Mouse (Mus musculus) ovary, adult 18-20 months (tissue): Measurements from ENCODE around the gene Ankdd1a.

Experiments
- DNase-seq: peaks from one replicate; pipeline ENCODE4 v3.0.0; 2022; ENCODE audit warnings: low spot score, mixed read lengths

The Ankdd1a gene

DNA sequence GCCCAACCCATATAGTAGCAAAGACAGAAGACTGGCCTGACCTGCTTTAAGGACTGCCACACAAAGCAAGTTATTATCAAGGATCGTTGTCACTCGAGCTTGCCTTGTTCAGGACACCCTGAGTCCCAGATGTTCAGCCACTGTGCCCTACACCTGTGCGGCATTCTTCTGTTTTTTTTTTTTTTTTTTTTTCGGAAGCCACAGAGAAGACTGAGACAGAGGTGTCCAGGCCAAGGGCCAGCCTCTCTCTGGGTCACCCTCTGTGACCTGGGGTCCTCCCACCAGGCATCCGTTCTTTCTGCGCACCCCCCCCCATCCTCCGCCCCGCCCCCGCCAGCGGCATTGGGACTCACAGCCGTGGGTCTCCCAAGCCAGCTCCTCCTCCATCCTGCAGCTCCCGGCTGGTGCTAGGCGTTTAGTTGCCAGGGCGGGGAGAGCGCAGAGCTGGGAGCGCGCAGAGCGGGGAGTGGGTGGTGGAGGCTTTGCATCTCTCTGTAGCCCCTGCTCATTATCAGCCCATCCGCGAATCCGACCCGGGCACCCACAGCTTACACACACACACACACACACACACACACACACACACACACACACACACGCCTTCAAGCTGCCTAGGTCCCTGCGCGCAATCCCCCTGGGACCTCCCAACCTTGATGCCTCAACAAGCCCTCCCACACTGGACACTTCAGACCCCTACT, at the start of gene Ankdd1a:
TSS of gene Ankdd1a (minus strand) at position 387 of the 698 bp plus-strand sequence.
- DNase-seq = no peak

DNA sequence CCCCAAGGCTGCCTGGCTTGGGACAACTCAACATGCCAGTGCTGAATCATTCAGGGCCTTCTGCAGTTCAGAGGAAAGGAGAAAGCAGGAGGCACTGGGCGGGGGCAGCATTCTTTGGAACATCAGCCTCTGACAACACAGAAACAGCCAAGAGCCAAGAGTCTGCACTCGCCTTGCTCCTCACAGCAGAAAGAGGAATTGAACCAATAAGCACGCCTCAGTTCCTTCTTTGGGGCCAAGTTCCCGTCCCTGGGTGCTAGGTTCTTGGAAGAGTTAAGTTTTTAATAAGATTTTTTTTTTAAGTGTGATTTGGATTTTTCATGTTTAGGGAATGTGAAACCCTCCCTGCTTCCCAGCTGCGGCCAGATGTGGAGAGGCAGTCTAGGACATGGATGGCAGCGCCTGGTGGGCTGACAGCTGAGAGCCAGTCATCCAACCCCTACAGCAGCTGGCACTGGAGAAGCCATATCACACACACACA, 49.5 kb upstream of the Ankdd1a start:
- no peak for DNase-seq

DNA sequence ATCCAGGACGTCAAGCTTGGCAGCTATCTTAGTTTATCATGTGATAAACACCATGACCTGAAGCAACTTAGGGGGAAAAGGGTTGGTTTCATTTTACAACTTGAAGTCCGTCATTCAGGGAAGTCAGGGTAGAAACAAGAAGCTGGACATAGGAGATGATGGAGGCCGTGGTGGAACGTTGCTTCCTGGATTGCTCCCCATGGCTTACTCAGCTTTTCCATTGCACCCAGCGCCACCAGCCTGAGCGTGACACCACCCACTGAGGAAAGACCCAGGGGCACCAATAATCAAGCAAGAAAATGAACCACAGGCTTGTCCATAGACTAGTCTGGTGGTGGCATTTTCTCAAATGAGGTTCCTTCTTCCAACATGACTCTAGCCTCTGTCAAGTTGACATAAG, 48.8 kb upstream of the Ankdd1a start:
- no peak for DNase-seq

DNA sequence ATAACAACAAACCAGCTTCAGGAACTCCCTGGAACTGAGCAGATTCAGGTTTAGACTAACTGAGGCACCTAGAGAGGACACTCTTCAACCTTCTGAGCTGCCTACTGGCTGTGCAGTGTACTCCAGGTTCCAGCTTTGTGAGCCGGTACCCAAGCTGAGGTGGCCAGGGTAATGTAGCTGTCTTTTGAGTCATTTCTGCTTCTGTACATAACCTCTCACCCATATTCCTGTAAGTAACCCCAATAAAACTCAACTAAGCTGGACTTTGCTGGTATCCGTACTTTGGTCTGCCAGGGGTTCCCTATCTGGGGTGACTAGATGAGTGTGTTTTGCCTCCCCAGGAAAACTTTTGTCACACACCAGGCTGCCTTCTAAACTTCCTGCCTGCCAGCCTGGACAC, 44.7 kb upstream of the Ankdd1a start:
- no peak for DNase-seq

DNA sequence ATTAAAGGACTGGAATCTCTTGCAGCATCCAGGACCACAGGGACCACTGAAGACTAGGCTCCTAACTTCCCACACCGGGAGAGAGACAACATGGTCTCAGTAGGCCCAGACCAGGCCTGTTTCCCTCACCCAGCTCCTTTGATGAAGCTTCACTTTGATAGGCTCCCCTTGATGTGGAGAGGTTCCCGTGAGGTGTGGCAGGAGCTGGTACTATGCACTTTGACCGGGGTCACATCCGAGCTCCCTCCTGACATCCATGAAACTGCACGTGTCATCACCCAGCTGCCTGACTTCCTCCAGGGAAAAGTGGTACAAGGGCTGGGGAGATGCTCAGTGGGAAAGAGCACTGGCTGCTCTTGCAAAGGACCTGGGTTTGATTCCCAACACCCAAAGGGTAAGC, 43.1 kb upstream of the Ankdd1a start:
- no peak for DNase-seq

DNA sequence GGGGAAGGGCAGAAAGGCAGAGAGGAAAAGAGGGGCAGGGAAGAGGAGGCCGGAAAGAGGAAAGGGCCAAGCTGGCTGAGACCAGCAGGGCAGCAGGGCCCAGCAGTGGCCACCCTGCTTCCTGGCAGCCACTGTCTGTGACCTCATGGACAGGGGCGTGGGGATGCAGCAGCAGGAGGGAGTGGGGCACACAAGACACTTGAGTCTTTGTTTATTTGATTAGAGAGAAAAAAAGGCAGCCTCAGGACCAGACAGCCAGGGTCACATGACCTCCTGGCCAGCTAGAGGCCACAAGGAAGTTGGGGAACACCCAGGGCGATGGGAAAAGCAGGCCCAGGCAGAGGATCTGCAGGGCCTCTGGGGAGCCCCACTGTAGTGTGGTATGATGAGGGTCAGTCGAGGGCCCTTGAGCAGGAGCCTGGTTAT, 42.1 kb upstream of the Ankdd1a start:
- no peak for DNase-seq

DNA sequence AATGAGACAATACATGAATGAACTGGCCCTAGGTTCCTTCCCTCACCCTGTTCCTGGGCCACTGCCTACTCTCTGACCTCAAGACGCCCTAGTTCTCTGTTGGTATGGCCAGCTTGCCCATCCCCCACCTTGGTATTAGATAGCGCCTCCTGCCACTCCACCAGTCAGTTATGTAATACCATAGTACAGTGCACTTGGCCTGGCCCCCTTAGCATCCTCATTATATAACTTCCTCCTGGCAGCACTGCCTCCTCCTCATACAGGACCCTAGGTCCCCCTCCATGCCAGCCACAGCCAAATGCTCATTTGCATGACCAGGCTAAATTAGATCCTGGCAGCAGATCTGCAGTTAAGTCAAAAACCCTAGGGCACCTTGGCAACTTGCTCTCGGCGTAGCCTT, 41.0 kb upstream of the Ankdd1a start:
- DNase-seq = no peak

DNA sequence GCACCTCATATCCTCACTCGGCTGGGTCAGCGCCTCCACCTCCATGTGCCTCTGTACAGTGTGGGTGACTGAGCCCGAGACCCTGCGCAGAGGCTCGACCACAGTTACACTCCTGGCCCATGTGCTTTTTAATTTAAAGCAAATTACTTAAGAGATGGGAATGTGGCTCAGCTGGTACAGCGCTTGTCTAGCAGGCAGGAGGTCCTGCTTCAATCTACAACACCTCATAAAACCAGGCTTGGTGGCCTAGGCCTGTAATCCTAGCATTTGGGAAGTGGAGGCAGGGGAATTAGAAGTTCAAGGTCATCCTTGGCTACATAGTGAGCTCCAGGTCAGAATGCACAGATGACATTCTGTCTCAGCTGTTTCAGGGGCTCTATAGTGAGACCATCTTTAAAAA, 38.8 kb upstream of the Ankdd1a start:
- DNase-seq = no peak

DNA sequence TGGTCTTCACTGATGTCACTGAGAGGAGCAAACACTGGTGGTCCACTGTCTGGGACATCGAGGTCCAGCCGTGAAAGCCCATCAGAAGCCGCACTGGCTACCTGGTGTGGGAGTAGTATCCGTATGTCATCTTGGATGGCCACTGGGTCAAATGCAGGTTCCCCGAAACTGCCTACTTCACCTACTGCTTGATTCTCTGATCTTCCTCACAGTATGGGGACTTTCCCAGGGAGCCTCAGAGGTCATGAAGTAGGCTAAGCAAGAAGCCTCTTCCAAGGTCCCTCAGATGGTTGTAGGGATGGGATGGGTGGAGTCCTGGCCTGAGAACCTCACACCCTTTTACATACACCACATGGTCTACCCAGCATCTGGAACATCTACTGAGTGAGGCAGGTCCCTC, 37.0 kb upstream of the Ankdd1a start:
- no peak for DNase-seq

DNA sequence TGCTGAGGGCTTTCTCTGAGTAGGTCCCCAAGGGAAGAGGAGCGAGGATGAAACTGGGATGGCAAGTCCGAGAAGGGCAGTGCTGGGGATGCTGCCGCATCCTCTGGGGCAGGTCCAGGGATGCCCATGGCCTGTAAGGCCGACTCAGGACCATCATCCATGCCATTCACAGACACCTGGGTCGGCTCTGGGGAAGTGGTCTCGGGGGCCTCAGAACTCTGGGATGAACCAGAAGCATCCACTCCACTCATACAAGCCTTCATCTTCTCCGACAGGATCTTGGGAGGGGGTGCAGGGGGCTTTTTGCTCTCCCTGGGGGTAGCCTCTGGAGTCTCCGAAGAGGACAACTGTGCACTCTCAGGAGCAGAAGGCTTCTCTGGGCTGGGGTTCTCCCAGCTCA, 36.4 kb upstream of the Ankdd1a start:
- no peak for DNase-seq

DNA sequence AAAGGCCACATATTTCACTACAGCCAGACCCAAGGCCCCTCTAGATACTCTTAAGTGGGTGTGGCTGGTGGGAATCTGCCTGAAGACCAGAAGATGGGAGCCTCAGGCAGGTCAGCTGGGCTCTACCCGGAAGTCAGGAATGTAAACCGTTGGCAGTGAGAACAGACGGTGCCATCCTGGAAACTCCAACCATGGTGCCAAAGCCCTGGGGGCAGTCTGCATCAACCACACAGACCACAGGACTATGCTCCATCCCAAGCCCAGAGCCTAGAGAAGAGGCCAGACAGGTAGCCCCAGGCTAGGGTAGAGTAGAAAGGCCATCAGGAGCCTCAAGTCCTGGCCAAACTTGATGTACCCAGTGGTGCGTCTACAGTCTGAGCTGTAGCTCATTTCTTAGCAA, 35.6 kb upstream of the Ankdd1a start:
- no peak for DNase-seq

DNA sequence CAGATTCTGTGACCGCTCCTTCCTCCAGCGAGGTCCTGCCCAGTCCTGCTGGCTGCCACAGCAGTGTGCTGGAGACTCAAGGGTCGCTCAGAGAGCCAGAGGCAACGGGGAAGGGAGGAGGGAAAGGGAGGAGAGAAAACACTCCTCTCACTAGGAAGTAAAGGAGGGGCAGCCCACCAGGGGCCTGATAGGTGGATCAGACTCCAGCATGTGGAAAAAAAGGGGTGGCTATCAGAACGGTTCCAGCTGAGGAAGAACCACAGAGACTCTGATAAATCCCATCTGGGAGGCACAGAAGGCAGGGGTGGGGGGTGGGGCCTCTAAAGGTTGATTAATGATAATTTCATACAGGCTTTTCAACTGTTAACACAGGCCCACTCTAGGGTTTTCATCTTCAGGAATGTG, 35.0 kb upstream of the Ankdd1a start:
- no peak for DNase-seq

DNA sequence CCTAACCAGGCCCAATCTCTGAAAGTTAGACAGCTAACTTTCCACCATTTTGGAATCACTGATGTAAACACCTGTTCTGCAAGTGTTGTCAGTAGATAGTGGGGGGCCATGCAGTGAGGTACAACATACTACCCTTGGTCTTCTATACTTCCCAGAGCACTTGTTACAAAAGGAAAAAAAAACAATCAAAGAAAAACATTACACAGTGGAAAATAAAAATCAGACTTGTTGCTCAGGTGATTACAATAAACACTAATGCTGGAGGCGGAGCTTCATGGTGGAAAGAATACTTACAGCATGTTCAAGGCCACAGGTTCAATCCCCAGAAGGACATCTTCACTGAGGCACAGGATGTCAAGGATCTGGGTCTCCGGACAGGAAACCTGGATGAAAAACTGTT, 32.7 kb upstream of the Ankdd1a start:
- no peak for DNase-seq

DNA sequence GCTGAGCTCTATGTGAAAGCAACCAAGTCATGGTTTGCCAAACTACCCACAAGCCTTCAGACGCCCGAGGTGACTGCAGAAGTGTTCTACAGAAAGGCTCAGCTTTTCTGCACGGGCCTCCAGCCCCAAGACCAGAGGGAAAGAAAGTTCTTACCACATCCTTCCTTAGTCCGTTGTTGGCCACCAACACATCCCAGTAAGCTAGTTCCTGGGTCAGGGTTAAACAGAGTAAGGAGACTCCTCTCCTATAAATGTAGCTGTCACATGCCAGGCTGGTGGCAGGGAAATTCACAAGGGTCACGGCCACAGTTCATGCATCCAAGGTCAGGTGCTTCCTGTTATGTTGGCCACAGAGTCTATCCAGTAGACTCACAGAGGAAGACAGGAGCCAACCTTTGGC, 32.1 kb upstream of the Ankdd1a start:
- DNase-seq = no peak

DNA sequence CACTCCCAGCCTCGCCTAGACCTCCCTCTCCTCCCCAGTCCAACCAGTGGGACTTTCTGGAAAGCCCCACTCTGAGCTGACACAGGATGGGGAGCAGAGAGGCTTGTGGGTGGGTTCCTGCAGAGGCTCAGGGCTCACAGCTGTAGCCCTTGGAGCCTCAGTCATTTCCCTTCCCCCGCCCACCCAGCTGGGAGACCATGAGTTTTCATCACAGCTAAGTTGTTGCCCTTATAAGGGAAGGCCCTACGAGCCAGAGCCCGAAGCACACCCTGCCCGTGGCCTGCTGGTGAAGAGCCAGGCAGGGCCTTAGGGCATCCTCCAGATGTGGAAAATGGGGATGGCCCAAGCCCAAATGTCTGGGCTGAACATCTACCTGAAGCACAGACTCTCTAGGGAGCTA, 31.0 kb upstream of the Ankdd1a start:
- DNase-seq = peak; percentile 74

DNA sequence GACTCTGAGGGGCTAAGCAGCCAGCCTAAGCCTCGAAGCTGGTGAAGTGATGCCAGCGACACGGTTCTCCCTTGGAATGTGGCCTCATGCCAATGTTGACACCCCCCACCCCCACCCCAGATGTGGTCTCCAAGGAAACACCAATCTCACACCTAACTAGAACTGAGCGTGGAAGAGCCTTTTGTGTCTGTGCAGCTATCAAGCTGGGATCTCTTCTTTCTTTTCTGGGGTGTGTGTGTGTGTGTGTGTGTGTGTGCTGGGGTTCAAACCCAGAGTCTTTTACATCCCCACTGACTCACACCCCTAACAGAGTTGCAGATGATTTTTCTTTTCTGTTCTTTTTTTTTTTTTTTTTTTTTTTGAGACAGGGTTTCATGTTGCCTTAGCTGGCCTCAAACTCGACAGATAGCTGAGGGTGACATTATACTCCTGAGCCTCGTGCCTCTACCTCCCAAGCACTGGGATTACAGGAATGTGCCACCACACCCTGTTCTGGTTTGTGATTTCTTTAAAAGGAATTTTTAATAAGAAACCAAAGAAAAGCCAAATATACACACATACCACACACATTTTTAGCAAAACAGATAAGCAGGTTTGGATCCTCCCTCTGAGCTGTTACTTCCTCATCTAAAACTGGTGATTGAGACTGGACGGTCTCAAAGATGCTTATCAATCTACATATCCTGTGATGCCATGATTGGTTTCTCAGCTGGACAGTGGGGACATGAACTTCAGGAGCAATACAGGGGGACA, 30.3 kb upstream of the Ankdd1a start:
- DNase-seq = no peak

DNA sequence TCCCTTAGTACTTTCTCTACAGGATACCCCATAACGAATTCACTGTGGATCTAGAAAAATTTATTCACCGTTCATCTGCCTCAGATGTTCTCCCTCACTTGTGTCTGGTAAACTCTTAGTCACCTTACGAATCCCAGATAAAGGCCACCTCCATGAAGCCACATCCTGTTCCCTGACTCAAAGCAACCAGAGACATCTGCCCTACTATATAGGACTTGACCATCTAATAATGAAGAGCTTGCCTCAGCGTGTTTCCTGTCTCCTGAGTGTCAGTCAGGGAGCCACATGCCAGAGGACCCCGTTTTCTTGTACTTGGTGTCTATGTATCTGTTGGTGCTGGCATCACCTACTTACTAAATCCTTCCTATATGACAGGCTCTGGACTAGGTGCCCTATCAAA, 29.6 kb upstream of the Ankdd1a start:
- no peak for DNase-seq

DNA sequence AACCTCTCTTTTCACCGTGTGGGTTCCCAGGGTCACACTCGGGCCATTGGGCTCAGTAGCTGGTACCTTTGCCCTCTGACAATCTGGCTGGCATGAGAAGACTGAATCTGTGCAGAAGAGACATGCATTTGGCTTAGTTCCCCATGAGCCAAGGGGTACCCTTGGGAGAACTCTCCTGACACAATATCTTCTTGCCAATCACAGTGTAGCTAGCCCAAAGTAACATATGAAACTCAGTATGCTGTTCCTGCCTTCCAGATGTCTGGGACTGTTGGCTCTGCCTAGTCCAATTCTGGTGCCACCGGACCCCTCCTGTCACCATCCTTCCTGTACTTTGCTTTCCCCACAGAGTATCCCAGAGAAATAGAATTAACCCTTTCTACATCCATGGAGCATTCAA, 29.1 kb upstream of the Ankdd1a start:
- DNase-seq = no peak

DNA sequence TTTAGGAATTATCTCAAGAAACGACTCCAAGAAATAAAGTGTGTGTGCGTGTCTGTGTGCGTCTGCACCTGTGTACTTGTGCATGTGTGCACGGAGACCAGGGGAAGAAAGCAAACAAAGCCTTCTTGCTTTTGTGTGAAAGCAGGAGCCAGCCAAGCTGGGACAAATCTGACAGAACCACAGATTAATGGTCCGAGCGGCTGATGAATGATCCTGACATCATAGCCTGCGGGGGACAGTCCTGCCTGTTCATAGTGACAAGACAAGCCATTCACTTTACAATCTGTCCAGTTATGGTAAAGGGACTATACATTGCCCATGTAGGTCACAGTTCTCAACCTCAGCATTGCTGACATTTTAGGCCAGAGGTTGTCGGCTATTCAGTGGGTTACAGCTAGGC, 28.3 kb upstream of the Ankdd1a start:
- DNase-seq = no peak

DNA sequence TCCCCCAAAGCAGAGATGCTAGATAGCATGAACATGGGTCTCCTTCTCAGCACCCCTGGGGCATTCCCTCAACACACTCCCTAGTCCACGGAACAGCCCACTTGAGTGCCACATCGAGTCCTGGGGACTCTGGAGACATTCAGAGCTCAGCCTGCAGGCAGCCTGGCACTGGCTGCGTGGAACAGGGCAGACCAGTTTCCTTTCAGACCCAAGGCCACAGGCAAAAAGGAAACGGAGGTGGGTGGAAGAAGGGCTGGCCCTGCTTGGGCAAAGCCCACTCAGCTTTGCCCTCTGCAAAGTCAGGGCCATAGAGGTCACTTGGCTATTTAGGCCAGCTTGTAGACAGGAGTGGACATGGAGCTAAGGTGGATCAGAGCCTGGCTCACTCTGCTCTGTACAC, 27.9 kb upstream of the Ankdd1a start:
- DNase-seq = no peak

DNA sequence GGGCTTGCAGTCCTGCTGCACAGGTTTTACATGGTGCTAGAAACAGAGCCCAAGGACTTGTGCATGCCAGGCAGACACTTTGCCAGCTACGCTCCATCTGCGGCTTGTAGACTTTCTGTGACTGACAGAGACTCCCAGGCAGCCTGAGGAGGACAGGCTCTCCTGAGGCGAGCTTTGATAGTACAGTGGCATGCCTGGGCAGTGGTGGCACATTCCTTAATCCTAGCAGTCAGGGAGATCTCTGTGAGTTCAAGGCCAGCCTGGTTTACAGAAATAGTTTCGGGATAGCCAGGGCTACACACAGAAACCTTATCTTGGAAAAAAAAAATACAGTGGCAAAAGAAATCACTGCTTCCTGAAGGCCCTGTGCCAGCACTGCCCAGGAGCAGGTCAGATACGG, 27.1 kb upstream of the Ankdd1a start:
- DNase-seq = no peak

DNA sequence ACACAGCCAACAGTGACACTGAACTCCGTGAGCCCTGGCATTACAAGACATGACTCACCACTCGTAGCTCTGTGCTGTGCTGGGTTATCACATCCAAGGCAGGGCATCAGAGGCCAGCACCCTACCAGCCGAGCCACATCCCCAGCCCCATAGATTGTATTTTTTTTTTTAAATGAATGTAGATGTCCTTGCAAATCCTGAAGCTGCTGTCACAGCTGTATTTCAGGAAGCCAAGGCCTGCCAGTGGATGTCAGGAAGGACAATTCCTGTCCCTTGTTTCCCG, 26.4 kb upstream of the Ankdd1a start:
- DNase-seq = peak; percentile 69

DNA sequence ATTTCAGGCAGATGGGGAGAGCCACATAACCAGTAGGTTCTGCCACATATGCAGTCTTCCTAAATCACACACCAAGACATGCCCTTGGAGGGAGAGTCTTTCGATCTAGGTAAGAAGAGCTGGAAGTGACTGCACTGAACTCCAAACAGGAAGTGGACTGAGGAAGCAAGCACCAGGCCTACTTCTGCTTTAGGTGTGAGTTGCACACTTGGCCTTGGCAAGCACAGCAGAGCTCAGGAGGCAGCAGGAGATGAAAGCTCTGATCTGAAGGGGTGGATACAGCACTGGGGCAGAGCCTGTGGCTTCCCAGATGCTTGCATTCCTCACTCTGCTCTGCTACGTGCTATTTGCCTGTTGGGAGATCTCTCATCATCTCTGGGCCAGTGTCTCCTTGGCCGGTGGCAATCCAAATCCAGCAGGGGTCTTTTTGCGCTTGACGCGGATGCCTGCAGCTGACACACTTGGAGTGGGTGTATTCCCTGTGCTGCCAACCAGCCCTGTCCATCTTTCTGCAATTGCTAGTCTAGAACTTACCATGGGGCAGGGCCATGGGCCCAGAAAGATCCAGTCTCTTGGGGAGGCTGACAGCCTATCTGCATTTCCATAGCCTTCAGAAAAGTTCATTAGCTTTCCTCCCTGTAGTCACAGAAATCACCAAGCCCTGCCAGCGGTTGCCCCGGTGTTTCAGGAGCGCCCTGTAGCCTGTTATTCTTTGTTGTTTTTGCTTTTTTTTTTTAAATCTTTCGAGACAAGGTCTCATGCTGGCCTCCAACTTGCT, 25.8 kb upstream of the Ankdd1a start:
- no peak for DNase-seq
